Mouse (Mus musculus) induced T-regulatory cell, adult 2 months (primary cell): ENCODE data around the gene Kdf1.
A peak's percentile ranks its signal among the peaks of the same experiment; 100 is the strongest.

ENCODE experiments used
- DNase-seq: peaks from one replicate; pipeline ENCODE4 v3.0.0-alpha.2; 2012; ENCODE audit warnings: low read depth

Gene Kdf1

DNA sequence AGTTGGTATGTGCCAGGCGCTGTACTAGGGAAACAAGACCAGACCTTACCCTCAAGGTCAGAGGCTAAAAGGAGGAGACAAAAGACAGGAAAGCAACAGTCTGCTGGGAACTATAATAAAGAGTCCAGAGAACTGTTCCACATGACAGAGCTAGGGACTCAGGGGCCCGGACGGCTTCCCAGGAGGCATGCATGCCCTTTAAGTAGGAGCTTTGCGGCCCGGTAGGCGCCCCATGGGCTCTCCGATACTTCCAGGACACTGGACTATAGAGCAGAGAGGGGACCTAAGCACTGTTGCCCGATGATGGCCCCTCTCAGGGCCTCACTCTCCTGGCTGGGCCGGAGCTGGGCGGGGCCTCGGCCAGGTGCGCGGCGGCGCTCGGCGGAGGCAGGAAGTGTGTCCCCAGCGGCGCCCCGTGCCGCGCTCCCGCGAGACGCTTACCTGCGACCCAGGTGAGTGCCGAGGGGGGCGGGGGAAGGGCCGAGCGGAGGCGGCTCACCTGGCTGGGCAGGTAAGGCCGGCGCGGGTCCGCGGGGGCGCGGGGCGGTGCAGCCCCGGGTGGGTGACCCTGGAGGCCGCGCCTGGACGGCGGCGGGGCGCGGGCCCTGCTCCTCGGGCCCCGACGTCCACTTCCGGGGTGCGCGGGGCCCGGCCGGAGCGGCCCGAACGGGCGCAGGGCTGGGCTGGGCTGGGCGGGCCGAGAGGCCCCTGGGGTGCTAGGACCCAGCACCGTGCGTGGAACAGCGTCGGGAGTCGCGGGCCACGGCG is at the start of gene Kdf1:
TSS of gene Kdf1 (plus strand) at position 363 of the 768 bp plus-strand sequence.
- peak; percentile 26 for DNase-seq

DNA sequence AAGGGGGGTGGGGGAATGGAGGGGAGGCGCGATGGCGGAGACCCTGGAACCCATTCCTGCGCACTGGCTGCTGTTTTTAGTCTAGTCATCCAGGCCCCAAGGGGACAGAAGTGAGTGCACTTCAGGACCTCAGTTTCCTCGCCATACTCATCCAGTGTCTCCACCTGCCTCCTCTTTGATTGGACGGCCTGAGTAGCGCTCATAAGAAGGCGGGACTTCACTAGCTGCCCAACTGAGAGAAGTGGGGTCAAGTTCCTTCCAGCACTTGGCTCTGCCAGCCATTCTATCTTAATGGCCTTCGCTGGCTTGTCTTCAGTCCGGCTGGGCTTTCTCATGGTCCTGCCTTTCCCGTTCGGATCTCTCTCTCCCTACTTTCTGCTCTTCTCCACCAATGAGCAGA is 49.6 kb upstream of the Kdf1 start:
- no peak for DNase-seq

DNA sequence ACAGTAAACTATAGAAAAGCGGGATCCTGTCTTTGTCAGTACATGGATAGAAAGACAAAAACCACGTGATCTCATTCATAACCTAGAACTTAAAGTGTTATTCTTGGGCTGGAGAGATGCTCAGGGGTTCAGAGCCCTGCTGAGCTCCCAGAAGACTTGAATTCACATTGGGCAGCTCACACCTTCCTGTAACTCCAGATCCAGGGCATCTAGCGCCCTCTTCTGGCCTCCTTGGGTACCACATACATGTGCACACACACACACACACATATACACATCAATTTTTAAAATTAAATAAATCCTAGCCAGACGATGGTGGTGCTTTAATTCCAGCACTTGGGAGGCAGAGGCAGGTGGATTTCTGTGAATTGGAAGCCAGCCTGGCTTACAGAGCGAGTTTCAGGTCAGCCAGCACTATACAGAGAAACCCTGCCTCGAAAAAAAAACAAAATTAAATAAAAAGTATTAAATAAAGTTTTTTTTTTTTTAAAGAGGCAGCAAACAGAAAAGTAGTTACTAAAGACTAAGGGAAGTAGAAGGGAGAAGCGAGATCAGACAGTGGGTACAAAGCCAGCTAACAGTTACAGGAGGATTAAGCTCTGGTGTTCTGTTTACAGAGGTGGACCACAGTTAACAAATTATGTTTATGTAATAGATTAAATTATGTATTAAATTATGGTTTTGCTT is 47.5 kb upstream of the Kdf1 start:
- DNase-seq: no peak

DNA sequence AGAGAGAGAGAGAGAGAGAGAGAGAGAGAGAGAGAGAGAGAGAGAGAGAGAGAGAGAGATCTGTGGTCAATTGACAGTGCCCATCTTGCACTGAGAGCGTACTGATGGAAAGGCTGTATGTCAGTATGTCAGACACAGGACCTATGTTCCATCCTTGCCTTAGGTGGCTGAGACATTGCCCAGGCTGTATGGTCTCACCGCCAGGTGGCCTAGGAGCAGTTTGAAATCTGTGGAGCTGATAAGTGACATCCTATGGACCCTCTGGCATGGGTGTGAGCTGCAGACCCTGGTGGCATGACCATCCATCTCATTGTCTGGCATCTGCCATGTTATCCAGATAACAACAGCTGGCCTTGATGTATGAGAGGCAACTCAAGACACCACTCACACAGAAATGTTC is 44.9 kb upstream of the Kdf1 start:
- DNase-seq: no peak

DNA sequence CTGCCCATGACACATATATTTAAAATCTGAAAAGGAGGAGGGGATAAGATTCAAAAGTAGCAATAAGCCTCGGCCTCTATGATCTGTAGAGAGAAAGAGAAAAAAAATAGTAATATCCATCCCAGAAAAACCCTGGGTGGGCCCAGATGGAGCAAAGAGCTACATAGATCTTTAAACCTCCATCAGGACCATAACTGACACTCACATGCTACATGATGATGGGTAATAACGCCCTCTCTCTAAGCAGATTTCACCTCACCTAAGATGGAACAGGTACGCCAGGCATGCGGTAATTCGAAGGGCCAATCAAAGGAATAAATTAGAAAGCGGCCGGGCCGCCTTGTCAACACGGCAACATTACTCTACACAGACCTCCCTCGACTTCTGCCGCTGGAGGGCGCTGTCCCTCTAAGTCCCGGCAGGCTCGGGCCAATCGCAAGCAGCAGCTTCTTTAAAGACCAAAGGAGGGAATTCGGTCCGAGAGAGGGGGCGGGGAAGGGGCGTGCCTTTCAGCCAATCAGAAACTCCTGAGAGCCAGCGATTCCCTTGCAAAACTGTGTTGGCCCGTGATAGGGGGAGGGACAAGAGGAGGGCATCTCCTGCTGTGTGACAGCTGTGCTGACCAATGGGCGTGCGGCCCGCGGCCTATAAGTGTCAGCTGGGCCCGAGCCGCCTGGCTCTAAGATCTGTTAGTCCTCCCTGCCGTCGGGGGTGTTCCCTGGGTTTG is 39.1 kb upstream of the Kdf1 start, which contains the start of gene Tent5b:
TSS of gene Tent5b (plus strand) at position 675 of the 727 bp plus-strand sequence.
- DNase-seq: peak; percentile 93

- no peak for DNase-seq
Observed at GRCm38 (mm10) chr4:133480185-133480537, 38.6 kb upstream of the Kdf1 start.

DNA sequence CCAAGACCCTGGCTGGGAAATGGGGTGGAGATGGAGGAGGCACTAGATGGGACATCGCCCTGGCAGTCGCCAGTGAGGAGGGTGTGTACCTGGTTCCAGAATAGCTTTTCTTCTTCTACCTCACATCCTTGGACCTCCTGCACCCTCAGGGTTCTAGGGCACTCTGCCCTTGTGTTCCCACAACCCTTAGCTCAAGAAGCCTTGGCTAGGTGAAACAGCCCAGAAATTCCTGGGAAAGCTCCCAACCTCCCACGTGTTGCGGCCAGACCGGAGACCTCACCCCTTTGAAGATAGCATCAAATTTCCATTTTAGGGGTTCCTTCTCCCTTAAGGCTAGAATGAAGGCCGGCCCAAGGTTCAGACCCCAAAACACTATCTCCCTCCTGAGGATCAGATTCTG is 38.0 kb upstream of the Kdf1 start:
- no peak for DNase-seq

GRCm38 (mm10) chr4:133481488-133481887 is 37.3 kb upstream of the Kdf1 start:
- no peak for DNase-seq

DNA sequence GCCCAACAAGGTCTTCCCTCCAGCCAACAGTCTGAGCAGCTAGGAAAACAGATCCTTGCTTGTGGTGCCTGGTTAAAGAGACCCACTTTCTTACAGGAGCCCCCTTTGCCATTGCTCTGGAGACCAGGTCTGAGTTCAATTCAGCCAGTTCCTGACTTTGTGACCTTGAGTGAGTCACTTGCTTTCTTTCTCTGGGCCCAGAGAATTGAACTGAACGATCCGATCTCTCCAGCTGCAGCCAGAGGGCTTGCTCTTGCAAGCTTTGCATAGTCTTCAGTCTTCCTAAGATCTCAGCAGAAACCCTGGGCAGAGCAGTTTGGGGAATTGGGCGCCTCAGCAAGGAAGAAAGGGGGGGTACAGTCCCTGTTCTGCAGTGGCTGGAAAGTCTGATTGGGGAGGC is 36.3 kb upstream of the Kdf1 start:
- no peak for DNase-seq

DNA sequence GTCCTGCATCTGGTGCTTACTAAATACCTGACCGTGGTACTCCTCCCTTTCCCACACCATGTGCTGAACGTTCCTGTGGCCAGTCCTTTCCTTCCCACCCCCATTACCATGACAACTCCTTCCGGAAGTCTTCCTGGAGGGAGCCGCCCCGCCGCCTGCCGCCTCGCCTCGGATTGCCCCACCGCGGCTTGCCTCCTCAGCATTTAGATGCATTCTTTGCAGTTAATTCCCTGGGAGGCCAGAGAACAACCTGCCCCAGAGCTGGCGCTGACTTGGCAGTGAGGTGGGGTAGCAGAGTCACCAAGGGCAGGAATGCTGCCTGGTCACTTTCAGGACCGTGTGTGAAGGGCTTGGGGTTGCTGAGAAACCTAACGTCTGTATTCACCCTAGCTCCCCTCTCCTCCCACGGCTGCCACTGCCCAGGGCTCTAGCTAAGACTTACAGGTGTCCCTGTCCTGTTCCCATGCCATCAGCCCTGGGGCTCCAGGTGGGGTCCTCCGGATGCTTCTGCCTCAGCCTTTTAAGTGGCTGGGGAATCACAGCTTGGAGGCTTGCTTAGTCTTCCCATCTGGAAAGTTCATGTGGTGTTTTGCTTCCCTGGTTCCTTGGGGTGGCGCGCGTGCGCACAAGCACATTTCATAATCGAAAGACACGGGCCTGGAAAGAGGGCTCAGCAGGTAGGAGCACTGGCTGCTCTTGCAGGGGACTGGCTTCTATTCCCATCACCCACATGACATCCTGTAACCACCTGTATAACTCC is 34.3 kb upstream of the Kdf1 start:
- DNase-seq: no peak

DNA sequence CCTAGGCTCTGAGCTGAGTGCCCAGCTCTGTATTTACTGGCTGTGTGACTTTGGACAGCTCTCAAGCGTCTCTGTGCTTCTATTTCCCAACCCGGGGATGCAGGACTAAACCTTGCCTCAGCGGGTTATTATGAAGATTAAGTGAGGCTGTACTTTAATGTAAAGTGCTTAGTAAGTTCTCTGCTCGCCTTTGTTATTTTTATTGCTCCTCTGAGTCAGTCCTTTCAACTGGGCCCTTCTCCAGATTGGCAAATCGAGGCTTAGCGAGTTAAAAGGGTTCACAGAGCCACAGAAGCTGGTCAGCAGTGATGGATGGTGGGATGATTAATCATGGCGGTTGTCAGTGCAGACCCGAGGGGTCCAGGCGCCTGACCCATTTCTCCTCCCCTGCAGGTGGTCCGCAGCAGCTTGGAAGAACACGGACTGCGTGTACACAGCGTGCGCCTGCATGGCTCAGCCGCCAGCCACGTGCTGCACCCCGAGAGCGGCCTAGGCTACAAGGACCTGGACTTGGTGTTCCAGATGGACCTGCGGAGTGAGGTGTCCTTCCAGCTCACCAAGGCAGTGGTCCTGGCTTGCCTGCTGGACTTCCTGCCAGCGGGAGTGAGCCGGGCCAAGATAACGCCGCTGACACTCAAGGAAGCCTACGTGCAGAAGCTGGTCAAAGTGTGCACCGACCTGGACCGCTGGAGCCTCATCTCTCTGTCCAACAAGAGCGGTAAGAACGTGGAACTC is 32.9 kb upstream of the Kdf1 start:
- no peak for DNase-seq

DNA sequence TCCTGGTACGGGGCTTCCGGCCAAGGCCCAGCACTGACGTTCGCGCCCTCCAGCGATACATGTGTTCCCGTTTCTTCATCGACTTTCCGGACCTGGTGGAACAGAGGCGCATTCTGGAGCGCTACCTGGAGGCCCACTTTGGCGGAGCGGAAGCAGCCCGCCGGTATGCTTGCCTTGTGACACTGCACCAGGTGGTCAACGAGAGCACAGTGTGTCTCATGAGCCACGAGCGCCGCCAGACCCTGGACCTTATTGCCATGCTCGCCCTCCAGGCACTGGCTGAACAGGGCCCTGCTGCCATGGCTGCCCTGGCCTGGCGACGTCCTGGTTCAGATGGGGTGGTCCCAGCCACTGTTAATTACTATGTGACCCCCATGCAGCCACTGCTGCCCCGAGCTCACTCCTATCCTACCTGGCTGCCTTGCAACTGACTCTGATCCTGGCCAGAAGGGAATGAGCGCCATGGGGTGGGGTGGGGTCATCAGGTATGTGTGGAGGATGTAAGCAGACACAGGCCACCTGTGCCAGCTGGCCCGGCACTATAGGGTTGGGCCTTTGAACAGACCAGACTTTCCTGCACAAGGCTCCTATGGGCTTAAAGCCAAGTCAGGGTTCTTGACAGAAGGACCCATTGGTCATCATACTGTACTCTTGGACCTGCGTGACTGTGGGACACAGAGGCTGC is 31.9 kb upstream of the Kdf1 start:
- no peak for DNase-seq

GRCm38 (mm10) chr4:133488619-133489392 is 30.0 kb upstream of the Kdf1 start:
- DNase-seq: no peak

DNA sequence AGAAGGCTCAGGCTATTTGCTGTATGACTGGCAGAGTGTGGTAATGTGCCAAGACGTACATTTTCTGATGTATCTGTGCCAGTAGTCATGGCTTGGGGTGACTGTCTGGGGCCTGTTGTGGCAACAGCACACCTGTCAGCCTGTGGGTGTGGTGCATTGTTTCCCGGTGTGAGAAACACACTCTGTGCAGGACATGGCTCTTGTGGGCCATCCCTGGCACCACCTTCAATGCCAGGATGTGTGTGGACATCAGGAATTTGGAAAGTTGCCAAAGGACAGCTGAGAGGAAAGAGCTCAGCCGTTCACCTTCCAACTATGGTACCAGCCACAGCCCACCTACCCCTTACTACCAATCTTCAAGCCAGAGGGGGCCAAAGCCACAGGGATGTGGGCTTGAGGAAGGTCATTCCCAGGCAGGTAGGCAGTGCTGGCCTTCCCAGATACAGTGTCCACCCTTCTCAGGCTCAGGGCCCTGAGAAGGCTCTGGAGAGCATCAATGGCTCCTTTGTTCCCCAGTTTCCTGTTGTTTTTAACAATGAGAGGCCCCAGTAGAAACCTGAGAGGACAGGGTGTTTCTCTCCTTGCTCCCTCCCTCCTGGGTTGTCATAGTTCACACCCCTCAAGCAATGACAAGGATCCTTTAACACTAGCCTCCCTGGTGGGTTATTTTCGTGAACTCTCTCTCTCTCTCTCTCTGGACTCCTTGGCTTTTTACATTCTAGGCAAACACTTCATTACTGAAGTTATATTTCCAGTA is 29.1 kb upstream of the Kdf1 start:
- DNase-seq: no peak

DNA sequence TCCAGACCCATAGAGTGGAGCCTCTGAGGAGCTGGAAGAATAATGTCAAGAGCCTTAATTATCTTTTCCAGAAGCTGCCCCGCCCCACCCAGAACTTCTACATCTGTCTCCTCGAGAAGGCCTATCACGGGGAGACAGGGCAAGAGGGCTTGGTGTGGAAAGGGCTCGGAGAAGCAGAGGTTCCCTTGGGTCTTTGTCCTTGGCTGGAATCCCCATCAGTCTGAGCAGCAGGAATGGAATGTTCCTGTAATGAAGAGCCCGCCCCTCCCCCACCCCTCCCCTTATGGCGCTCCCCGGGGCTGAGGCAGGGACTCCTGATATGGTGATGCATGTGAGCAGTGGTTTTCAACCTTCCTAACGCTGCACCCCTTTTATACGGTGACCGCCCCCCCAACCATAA is 27.0 kb upstream of the Kdf1 start:
- no peak for DNase-seq

- DNase-seq: peak; percentile 60
Observed at GRCm38 (mm10) chr4:133493895-133494294, 24.9 kb upstream of the Kdf1 start.

DNA sequence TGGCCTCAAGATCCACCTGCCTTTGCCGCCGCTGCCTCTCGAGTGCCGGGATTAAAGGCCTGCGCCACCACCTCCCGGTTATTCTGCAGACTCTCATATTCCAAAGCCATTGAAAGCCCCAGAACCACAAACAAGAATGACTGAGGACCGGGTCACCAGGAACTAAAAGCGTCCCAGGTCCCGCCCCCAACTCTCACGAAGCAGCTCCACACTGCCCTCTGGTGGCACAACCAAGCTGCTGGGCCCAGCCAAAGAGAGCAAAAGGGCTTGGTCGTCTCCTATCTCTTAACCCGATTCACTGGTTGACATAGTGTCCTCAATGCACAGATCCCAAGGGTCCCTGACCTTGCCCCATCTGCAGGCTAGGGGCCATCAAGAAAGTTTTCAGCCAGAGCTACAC is 24.3 kb upstream of the Kdf1 start:
- peak; percentile 95 for DNase-seq

DNA sequence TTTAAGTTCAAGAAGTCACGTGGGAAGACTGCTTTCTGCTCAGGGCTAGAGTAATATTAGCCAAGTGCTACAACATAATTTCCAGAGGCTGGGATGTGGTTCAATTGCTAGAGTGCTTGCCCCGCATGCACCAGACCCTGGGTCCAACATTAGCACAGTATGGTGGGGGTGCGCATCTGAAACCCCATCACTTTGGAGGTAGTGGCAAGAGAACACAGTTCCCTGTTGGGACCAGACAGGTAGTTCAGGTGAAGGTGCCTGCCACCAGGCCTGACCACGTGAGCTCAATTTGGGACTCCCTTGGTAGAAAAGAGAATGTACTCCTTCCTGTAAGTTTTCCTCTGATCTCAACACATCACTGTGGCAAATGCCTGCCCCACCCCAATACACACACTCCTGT is 23.9 kb upstream of the Kdf1 start:
- no peak for DNase-seq

GRCm38 (mm10) chr4:133495711-133496110 is 23.1 kb upstream of the Kdf1 start:
- peak; percentile 47 for DNase-seq
